Mouse (Mus musculus) bone marrow macrophage, adult 2 months (primary cell): ENCODE measurements around the gene Sema3g.

Source experiments
- CTCF ChIP-seq: IDR thresholded peaks from 2 replicates; pipeline ENCODE4 v1.5.1; 2012; ENCODE audit warnings: low read depth, mild to moderate bottlenecking, low read length, moderate library complexity
- POLR2A ChIP-seq: IDR thresholded peaks from 2 replicates; pipeline ENCODE4 v1.6.1; 2012; ENCODE audit warnings: mild to moderate bottlenecking, low read depth, low read length, borderline replicate concordance

DNA sequence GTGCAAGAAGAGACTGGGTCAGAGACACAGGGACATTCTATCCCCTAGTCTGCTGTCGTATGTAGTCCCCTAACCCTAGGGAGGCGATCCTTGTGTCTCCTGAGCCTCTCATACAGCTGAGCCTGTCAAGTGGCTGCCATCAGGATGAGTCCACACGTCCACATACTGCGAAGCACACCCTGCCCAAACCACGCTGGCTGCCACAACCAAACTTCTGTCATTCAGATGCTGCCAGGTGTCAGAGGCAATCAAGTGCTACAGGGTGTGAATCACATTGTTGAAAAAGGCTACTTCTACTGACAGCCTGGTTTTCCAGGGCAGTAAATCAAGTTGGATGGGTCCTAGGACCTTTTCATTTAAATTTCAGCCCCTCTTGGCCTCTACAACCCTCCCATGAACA is 39.9 kb upstream of the Sema3g start:
- no peak for TF ChIP-seq POLR2A
- TF ChIP-seq CTCF, result no peak
